Mouse (Mus musculus) cerebellum, adult 2 months (tissue): ENCODE data around the gene Phactr3. TPM values are rescaled to one million over a fixed set of nuclear protein-coding genes. Genes with fewer than 3 reads are reported as not detected.
A peak's percentile ranks its signal among the peaks of the same experiment; 100 is the strongest.

Experiments
- DNase-seq, 2 experiments: peaks; one replicate each; pipeline ENCODE4 v3.0.0; 2021
- H3K27ac ChIP-seq: fragments of 200-500 bp; 2 replicates; pipeline ENCODE4 v1.5.1; 2012; ENCODE audit warnings: low read length, control low read depth, inconsistent platforms; ENCODE audit not compliant: insufficient read depth
- H3K27me3 ChIP-seq: fragments of 200-500 bp; 2 replicates; pipeline ENCODE4 v1.6.1; 2012; ENCODE audit warnings: inconsistent platforms, mild to moderate bottlenecking, low read length, moderate library complexity; ENCODE audit not compliant: control insufficient read depth, insufficient read depth
- H3K4me1 ChIP-seq: fragments of 200-500 bp; 2 replicates; pipeline ENCODE4 v1.6.1; 2011; ENCODE audit warnings: low read length; ENCODE audit not compliant: control insufficient read depth, insufficient read depth
- H3K4me3 ChIP-seq: fragments of 200-500 bp; replicated peaks from 2 replicates; pipeline ENCODE3; 2011; ENCODE audit warnings: mild to moderate bottlenecking, low read depth, low read length, control low read depth; ENCODE audit not compliant: insufficient read depth
- CTCF ChIP-seq: fragments of 200-500 bp; IDR thresholded peaks from 2 replicates; pipeline ENCODE4 v1.5.1; 2011; ENCODE audit warnings: low read depth, mild to moderate bottlenecking, control low read depth, low read length, moderate library complexity, borderline replicate concordance; ENCODE audit not compliant: insufficient read depth
- POLR2A ChIP-seq: fragments of 200-500 bp; IDR thresholded peaks from 2 replicates; pipeline ENCODE4 v1.6.1; 2011; ENCODE audit warnings: low read length, control low read depth, borderline replicate concordance; ENCODE audit not compliant: insufficient read depth
- WGBS: fragments of 180-500 bp; shearing (Covaris S2); methylation state at CpG from one replicate; pipeline ENCODE4 v1.1.7; 2018; 5-methylcytosine and 5-hydroxymethylcytosine counted together
- polyA plus RNA-seq: library from polyadenylated mRNA; depleted of rRNA; stranded (reverse); fragments of >200 nt; gene quantifications from 2 replicates; pipeline ENCODE4 v1.2.3, GENCODE M21; 2012

Phactr3 gene
- polyA plus RNA-seq, 1 experiment, result 79.8 TPM

DNA sequence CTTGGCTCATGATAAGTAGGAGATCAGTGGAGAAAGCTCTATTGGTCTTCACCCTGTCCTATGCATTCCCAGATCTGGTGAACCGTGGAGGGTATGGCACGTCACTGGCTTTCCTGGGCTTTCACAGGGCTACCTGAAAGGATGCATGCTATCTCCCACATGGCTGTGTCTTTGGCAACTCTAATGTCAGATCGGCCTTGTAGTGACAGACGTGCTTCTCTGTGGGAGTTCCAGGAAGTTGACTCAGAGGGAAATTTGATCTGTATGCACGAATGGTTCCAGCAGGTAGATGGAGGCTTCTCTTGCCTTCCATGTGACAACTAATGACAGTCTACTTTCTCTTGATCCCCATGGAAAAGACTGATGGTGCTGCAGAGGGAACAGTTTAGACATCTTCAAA lies 65.5 kb downstream of the Phactr3 start:
- 9% methylated on average over 5 of the region's 5 CpGs for WGBS
- DNase-seq, result peak; percentile 72 to 91
- peak overlapping the region; percentile 88 for H3K27ac ChIP-seq
- H3K4me3 ChIP-seq, result no peak overlapping the region
- peaks cover 44% of the 10 kb centered on the region for H3K4me1 ChIP-seq
- no peaks in the 10 kb centered on the region for H3K27me3 ChIP-seq
- TF ChIP-seq CTCF (no peak), POLR2A (no peak)

DNA sequence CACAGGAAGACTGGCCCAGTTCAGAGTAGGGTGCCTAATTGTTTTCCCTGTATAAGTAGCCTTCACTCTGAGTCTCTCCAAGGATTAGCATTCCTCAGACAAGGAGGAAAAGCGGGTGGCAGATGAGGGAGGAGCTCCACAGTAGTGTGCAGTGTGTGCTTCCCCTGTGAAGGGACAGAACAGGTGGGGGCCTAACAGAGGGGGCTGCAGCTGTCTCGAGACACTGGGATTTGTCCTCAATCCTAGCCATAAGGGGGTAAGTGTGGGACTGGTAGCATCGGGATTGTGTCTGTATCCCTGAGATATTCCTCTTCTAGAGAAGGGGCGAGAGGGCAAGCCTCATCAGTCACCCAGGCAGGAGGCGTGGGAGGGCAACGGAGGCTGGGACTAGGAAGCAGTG lies 66.1 kb downstream of the Phactr3 start:
- DNase-seq, result no peak
- TF ChIP-seq CTCF, result no peak
- Histone ChIP-seq H3K27me3 (no peaks in the 10 kb centered on the region), H3K4me1 (peaks cover 47% of the 10 kb centered on the region), H3K4me3 (no peak overlapping the region), H3K27ac (peak overlapping the region; percentile 88)
- WGBS, result 20% methylated on average over 6 of the region's 6 CpGs

DNA sequence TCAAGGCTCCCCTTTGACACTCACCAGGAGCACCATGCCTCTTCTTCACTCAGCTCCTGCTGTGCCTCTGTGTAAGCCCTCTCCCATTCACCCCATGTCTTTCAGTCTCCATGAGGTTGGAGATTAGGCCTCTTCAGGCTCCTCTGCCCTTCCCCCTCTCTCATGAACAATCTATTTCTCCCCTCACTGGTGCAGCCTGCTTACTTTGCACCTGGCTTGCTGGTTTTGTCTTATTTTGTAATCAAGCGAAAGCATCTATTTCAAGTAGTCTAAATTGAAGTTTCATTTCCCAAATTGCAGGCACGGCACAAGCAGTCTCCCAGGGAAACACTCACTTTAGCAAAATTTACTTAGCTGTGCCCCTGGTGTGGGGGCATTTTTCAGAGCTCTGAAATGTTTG lies 70.2 kb downstream of the Phactr3 start:
- Histone ChIP-seq H3K4me1 (peaks cover 64% of the 10 kb centered on the region), H3K27ac (no peak overlapping the region), H3K27me3 (no peaks in the 10 kb centered on the region), H3K4me3 (no peak overlapping the region)
- DNase-seq, result peak in 1 of 2 experiments; percentile 12
- WGBS, result 64% methylated on average over 2 of the region's 2 CpGs
- TF ChIP-seq POLR2A (no peak), CTCF (no peak)

DNA sequence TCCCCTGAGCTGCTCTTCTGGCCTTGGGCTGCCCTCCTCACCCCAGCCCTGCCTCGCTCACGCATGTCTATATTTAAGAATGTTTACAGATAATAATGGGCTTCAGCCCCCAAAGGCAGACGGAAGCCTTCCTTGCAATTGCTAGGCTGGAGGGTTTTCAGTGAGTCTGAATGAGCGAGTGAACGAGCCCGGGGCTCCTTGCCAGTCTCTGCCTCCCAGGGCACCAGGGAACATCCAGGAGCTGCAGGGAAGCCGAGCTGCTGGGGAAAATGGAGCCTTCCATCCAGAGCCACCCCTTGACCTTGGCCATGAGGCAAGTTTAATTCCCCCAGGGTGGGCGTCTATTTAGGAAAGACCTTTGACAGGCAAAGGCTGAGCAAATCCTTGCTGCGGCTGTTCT lies 74.1 kb downstream of the Phactr3 start:
- Histone ChIP-seq H3K27ac (peak overlapping the region; percentile 69), H3K4me3 (no peak overlapping the region), H3K27me3 (no peaks in the 10 kb centered on the region), H3K4me1 (peaks cover 63% of the 10 kb centered on the region)
- peak; percentile 59 for DNase-seq
- 23% methylated on average over 9 of the region's 9 CpGs for WGBS
- no peak for TF ChIP-seq CTCF
- no peak for TF ChIP-seq POLR2A

DNA sequence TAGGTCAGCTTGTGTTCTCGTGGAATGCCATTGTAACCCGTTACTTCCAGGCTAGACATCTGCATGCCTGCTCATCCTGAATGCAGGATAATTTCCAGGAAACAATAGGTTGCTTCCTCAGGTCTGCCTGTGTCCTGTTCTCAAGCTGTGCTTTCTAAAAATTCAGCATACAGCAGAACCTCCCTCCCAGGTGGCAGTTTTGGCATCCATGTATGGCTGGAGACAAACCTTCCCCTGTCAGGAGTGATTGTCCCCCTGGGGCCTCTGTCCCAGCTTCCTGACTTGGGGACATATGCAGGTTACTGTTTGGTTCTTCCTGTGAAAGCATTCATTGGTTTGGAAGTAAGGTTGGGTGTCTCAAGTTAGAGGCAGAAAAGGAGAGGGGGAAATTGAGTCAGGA lies 74.7 kb downstream of the Phactr3 start:
- Histone ChIP-seq H3K4me1 (peaks cover 65% of the 10 kb centered on the region), H3K27me3 (no peaks in the 10 kb centered on the region), H3K27ac (peak overlapping the region; percentile 69), H3K4me3 (no peak overlapping the region)
- TF ChIP-seq CTCF (no peak), POLR2A (no peak)
- WGBS, result 10% methylated on average over 2 of the region's 2 CpGs
- DNase-seq, result peak; percentile 58 to 84

- Histone ChIP-seq H3K27ac (peak overlapping the region; percentile 47; the same call in 1 of the 2 replicates), H3K4me1 (peaks cover 59% of the 10 kb centered on the region), H3K4me3 (no peak overlapping the region), H3K27me3 (no peaks in the 10 kb centered on the region)
- TF ChIP-seq CTCF (no peak), POLR2A (no peak)
- 15% methylated on average over 5 of the region's 5 CpGs for WGBS
- DNase-seq, result peak; percentile 38 to 39
These were observed 76.1 kb downstream of the Phactr3 start for GRCm38 (mm10) chr2:178194908-178195307.

- peak; percentile 32; the same call in 1 of the 2 replicates for TF ChIP-seq CTCF
- no peak for TF ChIP-seq POLR2A
These were observed 77.3 kb downstream of the Phactr3 start for GRCm38 (mm10) chr2:178196038-178196437.

GRCm38 (mm10) chr2:178197542-178197941 lies 78.8 kb downstream of the Phactr3 start:
- 85% methylated on average over 1 of the region's 1 CpGs for WGBS
- TF ChIP-seq POLR2A (no peak), CTCF (no peak)
- H3K27me3 ChIP-seq, result no peaks in the 10 kb centered on the region
- no peak for DNase-seq
- no peak overlapping the region for H3K27ac ChIP-seq
- peaks cover 58% of the 10 kb centered on the region for H3K4me1 ChIP-seq
- H3K4me3 ChIP-seq, result no peak overlapping the region

More at GRCm38 (mm10) chr2:178196038-178196437, 77.3 kb downstream of the Phactr3 start:
- Histone ChIP-seq H3K4me1 (peaks cover 57% of the 10 kb centered on the region), H3K4me3 (no peak overlapping the region), H3K27me3 (no peaks in the 10 kb centered on the region), H3K27ac (no peak overlapping the region)
- 91% methylated on average over 6 of the region's 6 CpGs for WGBS
- peak in 1 of 2 experiments; percentile 9 for DNase-seq
